In the genomic region with DNA sequence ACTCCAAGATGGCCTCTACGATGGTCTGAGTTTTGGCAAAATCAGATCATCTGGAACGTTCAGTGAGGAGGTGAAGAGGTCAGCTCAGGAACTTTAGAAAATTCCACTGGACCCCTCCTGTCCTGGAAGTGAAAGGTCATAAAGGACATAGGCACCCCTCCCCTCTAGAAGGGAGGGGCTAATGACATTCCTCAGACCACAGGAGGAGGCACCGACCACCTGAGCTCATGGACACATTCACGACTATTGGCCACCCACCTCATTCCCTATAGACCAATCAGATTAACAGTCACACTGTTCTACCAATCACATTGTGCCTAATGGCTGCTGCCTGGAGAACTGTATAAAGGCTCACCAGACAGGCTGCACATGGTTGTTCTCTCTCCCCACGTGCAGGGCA, we compare ENCODE assay signal across 27 mouse cellular contexts.
"Had no signal": no experiment of that assay in that cellular context is flagged by ENCODE, and none has a peak within 500 bp of the region (broad histone marks: within the 10 kb centered on the region; RNA-seq: fewer than 3 reads in every experiment).

No protein-coding gene starts in this region.

- H3K27ac ChIP-seq: limb, embryonic 10.5 days; limb, embryonic 12.5 days; limb, embryonic 13.5 days; limb, embryonic 15.5 days; liver, embryonic 12.5 days; liver, embryonic 13.5 days; liver, embryonic 14.5 days; liver, embryonic 15.5 days; lung, embryonic 15.5 days; macrophage; midbrain, embryonic 10.5 days; midbrain, embryonic 12.5 days; midbrain, embryonic 13.5 days; midbrain, embryonic 15.5 days; neural tube, embryonic 12.5 days had no signal

- DNase-seq: left cerebral cortex, postnatal 4 days; liver; liver, embryonic 13.5 days; liver, postnatal 0 days; lung, adult 18-20 months; lung, adult 2 months; lung, embryonic 14.5 days; lung, postnatal 10 days; lung, postnatal 36 days; lung, postnatal 4 days; midbrain, embryonic 14.5 days had no signal

- H3K4me3 ChIP-seq: limb, embryonic 10.5 days; limb, embryonic 12.5 days; limb, embryonic 13.5 days; limb, embryonic 15.5 days; liver, embryonic 12.5 days; liver, embryonic 13.5 days; liver, embryonic 15.5 days; lung, embryonic 15.5 days; megakaryocyte, embryonic 14.5 days; midbrain, embryonic 10.5 days; midbrain, embryonic 12.5 days; midbrain, embryonic 13.5 days; midbrain, embryonic 15.5 days; myocyte; neural tube, embryonic 12.5 days had no signal
